Mouse (Mus musculus) CH12F3 (cell line): ENCODE data around the gene Znhit3.
"Not testable (repeated sequence)": the region's sequence is repeated elsewhere in the genome, so short reads cannot be mapped to it uniquely, and the experiment has no call there.

Experiments
- in situ Hi-C: fragments of 300-500 bp; cut with MboI; formaldehyde crosslinking; loops from 2 replicates; pipeline ENCODE4 v1.14.3; 2020; ENCODE audit warnings: low sequenced_read_pairs

Gene Znhit3

DNA sequence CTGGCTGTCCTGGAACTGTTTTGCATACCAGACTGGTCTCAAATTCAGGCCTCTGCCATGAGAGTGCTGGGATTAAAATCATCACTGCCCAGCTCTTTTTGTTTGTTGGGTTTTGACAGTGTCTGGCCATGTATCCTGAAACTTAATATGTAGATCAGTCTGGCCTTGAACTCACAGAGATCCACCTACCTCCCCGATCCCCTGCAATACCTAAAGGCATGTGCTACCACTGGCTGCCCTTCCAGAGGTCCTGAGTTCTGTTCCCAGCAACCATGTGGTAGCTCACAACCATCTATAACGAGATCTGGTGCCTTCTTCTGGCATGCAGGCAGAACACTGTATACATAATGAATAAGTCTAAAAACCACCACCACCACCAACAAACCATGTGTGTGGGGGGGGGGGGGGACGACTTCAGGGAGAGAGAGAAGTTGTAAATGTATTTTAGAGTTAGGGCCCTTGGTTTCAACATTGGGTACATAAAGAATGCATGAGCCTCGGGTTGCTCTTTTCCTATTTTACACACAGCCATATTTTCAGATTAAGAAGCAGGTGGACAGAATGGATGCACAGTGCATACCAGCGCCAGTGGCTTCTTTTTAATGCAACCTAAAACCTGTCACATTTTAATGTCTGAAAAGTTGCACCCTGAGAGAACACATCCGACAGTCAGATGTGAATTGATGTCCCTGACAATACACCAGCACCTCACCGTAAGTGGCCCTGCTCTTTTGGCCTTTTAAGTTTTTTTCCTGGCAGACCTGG is 37.0 kb downstream of the Znhit3 start:
- in situ Hi-C loops: no loop called here

DNA sequence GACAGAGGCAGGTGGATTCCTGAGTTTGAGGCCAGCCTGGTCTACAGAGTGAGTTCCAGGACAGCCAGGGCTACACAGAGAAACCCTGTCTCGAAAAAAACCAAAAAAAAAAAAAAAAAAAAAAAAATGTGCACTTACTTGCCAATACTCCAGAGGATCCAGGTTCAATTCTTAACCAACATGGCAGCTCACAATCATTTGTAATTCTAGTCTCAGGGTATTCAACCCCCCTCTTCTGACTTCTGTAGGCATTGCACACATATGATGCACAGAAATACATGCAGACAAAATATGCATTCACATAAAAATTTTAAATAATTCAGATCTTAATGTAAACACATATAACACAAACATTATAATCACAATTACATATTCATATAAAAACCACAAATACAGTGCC is 40.1 kb downstream of the Znhit3 start:
- in situ Hi-C loops: not testable (repeated sequence)

DNA sequence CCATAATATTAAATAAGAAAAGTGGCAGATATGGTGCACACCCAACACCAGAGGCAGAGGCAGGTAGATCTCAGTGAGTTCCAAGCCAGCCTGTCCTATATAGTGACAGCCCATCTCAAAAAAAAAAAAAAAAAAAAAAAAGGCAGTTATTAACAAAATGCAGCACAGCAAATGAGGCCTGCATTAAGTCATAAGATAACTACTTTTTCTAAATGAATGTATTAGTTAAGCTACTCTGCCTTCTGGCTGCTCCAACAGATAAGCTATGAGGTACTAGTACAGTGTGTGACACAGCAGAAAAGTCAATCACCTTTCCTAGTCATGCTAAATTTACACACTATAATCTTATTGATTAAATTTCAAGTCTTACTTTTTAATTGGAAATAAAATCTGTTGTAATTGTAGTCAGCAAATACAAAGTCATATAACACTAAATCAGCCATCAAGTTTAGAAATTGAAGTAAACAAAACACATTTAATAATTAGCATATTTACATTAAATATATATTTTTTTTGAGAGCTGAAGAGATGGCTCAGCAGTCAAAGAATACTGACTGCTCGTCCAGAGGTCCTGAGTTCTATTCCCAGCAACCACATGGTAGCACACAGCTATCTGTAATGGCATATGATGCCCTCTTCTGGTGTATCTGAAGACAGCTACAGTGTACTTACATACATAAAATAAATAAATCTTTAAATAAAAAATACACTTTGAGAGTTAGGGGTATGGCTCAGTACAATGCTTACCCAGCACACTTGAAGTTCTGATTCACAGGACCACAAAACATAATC is 42.9 kb downstream of the Znhit3 start:
- in situ Hi-C loops: no loop called here

GRCm38 (mm10) chr11:84871548-84872069 is 44.6 kb downstream of the Znhit3 start:
- in situ Hi-C loops: no loop called here

GRCm38 (mm10) chr11:84871046-84871445 is 45.1 kb downstream of the Znhit3 start:
- in situ Hi-C loops: no loop called here

- in situ Hi-C loops: no loop called here
Observed at GRCm38 (mm10) chr11:84870337-84871043, 45.7 kb downstream of the Znhit3 start, which contains the start of gene Ggnbp2. Ggnbp2 (minus strand) TSS chr11:84870817.

GRCm38 (mm10) chr11:84869537-84870232 is 46.5 kb downstream of the Znhit3 start:
- in situ Hi-C loops: no loop called here

GRCm38 (mm10) chr11:84868786-84869259 is 47.3 kb downstream of the Znhit3 start:
- in situ Hi-C loops: no loop called here

- in situ Hi-C loops: no loop called here
Observed at GRCm38 (mm10) chr11:84867586-84867985, 48.6 kb downstream of the Znhit3 start.

DNA sequence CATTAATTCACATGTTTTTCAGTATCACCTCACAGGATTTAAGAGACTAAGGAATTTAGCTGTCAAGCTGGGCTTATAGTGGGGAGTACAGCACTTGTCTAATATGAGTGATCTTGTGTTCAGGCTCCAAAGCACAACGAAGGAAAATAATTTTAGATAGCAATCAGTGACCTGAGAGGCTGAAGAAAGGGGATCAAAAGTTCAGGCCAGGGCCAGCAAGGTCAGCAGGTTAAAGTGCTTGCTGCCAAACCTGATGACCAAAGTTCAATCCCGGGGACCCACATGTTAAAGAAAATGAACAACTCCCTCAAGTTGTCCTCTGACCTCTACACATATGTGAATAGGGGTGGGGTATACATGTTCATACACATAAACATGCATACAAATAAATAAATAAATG is 50.9 kb downstream of the Znhit3 start:
- in situ Hi-C loops: no loop called here
